8 mouse cellular contexts compared by ENCODE assay signal in genomic region chr1:178405445-178405911, GRCm38 (mm10). TPM values are rescaled to one million over a fixed set of nuclear protein-coding genes. Genes with fewer than 3 reads are reported as not detected.
DNase-seq lines count a peak whose midpoint lies in the region; ATAC-seq lines count a peak whose summit lies in the region.

No protein-coding gene starts in this region.

- H3K9ac ChIP-seq in hindbrain, embryonic 12.5 days, result peak overlapping the region; percentile 89

- DNase-seq in MN1 (ENCODE audit: low spot score), result peak; percentile 96
- DNase-seq in cerebellum, adult 9-10 months, result peak; percentile 90
- peak; percentile 55 to 81 for DNase-seq in frontal cortex, adult 2 months (ENCODE audit: extremely low spot score in 1 of 2, low spot score in 1 of 2)
- DNase-seq in layer of hippocampus, postnatal 14 days (ENCODE audit: low spot score in 2 of 2), result peak; percentile 70 to 81
- DNase-seq in lung, postnatal 14 days, result peak; percentile 84
- peak; percentile 71 for DNase-seq in retina, adult 2 months (ENCODE audit: low read depth, low spot score)
- DNase-seq in thymus, postnatal 36 days, result peak; percentile 70 to 77

- no peaks in the 10 kb centered on the region for H3K9me3 ChIP-seq in hindbrain, embryonic 12.5 days (replicated peaks)

- WGBS in hindbrain, embryonic 12.5 days, result under 1% methylated on average over 23 of the region's 23 CpGs

- H3K27me3 ChIP-seq in hindbrain, embryonic 12.5 days, result no peaks in the 10 kb centered on the region

- H3K4me3 ChIP-seq in hindbrain, embryonic 12.5 days, result peak overlapping the region; percentile 67

- peak overlapping the region; percentile 100 for H3K27ac ChIP-seq in hindbrain, embryonic 12.5 days

- H3K4me1 ChIP-seq in hindbrain, embryonic 12.5 days, result no peaks in the 10 kb centered on the region

- peak; percentile 82 for ATAC-seq in hindbrain, embryonic 12.5 days (ENCODE audit: low FRiP score)

- no peaks in the 10 kb centered on the region for H3K36me3 ChIP-seq in hindbrain, embryonic 12.5 days

- H3K4me2 ChIP-seq in hindbrain, embryonic 12.5 days (replicated peaks), result peak overlapping the region; percentile 58

RNA-seq across cellular contexts. Expression of gene Efcab2, which starts 0.4 kb away (rescaled TPM):
- polyA plus RNA-seq in frontal cortex, adult 2 months (2012; rRNA removed), result 8.0 and 9.0 TPM in 2 replicates
- 8.7 and 10.1 TPM in 2 replicates for polyA plus RNA-seq in hindbrain, embryonic 12.5 days (2016; fragmentation: Nextera tagmentation; extraction: Ambion mirVana)
- 10 to 100 TPM in 1 of 2 experiments, 1 to 10 TPM in 1; 9.9 to 11.9 TPM for total RNA-seq in layer of hippocampus, postnatal 14 days (2021)

Comparison
In these comparisons a context has a peak if more than half of its experiments do, and no peak if none do; other contexts are left out.
1. Peak in every context shown above with its lines: DNase-seq, ATAC-seq, H3K4me3 ChIP-seq and H3K27ac ChIP-seq.